Mouse (Mus musculus) intestine, embryonic 14.5 days (tissue): ENCODE results near the gene Bcas1. TPM values are rescaled to one million over a fixed set of nuclear protein-coding genes. Genes with fewer than 3 reads are reported as not detected.

Experiments
- ATAC-seq: fragments of 200-750 bp; cut with Nextera tagmentation; replicated peaks from 2 replicates; pipeline ENCODE4 v1.8.0; 2017; ENCODE audit warnings: low read depth, moderate number of reproducible peaks, moderate TSS enrichment, moderate library complexity; ENCODE audit not compliant: low FRiP score, low TSS enrichment
- DNase-seq: peaks from one replicate; pipeline ENCODE4 v3.0.0-alpha.2; 2018; ENCODE audit warnings: low spot score
- H3K27ac ChIP-seq: fragments of 300-500 bp; sonication (generic); 2 replicates; pipeline ENCODE4 v1.5.1; 2014; ENCODE audit warnings: low read depth, mild to moderate bottlenecking, control low read depth
- H3K27me3 ChIP-seq: fragments of 300-500 bp; sonication (generic); replicated peaks from 2 replicates; pipeline ENCODE4 v1.6.1; 2014; ENCODE audit warnings: low read length, control low read depth; ENCODE audit not compliant: control insufficient read depth, insufficient read depth
- H3K36me3 ChIP-seq: fragments of 300-500 bp; sonication (generic); 2 replicates; pipeline ENCODE4 v1.6.1; 2014; ENCODE audit warnings: low read length, control low read depth; ENCODE audit not compliant: control insufficient read depth, insufficient read depth
- H3K4me1 ChIP-seq: fragments of 300-500 bp; sonication (generic); replicated peaks from 2 replicates; pipeline ENCODE4 v1.6.1; 2014; ENCODE audit warnings: low read length, control low read depth, mixed read lengths; ENCODE audit not compliant: control insufficient read depth, insufficient read depth
- H3K4me2 ChIP-seq: fragments of 300-500 bp; sonication (generic); 2 replicates; pipeline ENCODE4 v1.6.1; 2014; ENCODE audit warnings: low read length
- H3K4me3 ChIP-seq: fragments of 300-500 bp; sonication (generic); 2 replicates; pipeline ENCODE4 v1.5.1; 2014; ENCODE audit warnings: low read depth, low read length, control low read depth, mixed read lengths
- H3K9ac ChIP-seq: fragments of 300-500 bp; sonication (generic); 2 replicates; pipeline ENCODE4 v1.6.1; 2014; ENCODE audit warnings: mild to moderate bottlenecking, low read length
- H3K9me3 ChIP-seq: fragments of 300-500 bp; sonication (generic); 2 replicates; pipeline ENCODE4 v1.6.1; 2016; ENCODE audit warnings: low read length, control low read depth; ENCODE audit not compliant: control insufficient read depth
- WGBS: fragments of 180-500 bp; shearing (Covaris S2); extraction: QIAGEN DNeasy Blood & Tissue Kit; methylation state at CpG from one replicate; pipeline ENCODE4 v1.1.7; 2014; 5-methylcytosine and 5-hydroxymethylcytosine counted together
- polyA plus RNA-seq: library from polyadenylated mRNA; unstranded; fragments of >200 nt; fragmentation: Nextera tagmentation; extraction: Ambion mirVana; gene quantifications from 2 replicates; pipeline ENCODE4 v1.2.1, GENCODE M21; 2014

Gene Bcas1
- polyA plus RNA-seq, 1 experiment from 2014 or later = 1.8 TPM

DNA sequence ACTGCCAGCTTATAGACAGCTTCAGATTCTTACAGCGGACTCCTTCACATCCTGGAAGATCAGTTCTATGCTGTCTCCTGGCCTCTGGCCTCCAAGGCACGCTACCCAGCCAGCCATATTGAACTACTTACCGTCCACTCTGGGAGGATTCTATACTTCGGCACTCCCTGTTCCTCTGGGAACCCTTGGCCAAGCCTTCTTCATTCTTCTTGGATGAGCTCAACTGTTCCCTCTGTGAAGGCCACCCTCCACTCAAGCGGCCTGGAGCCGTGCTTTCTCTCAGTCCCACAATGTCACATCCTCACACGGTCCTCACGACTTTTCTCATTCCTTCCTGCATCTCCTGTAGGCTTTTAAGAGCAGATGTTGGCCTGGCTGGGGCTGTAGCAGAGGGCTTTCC, 86.5 kb downstream of the Bcas1 start:
- ATAC-seq (no peak), DNase-seq (no peak)
- Histone ChIP-seq H3K27ac (no peak overlapping the region), H3K4me2 (no peak overlapping the region), H3K36me3 (no peaks in the 10 kb centered on the region), H3K4me3 (no peak overlapping the region), H3K9me3 (no peaks in the 10 kb centered on the region), H3K9ac (no peak overlapping the region), H3K27me3 (no peaks in the 10 kb centered on the region), H3K4me1 (peaks cover 29% of the 10 kb centered on the region)
- 77% methylated on average over 8 of the region's 8 CpGs for whole genome bisulfite sequencing

DNA sequence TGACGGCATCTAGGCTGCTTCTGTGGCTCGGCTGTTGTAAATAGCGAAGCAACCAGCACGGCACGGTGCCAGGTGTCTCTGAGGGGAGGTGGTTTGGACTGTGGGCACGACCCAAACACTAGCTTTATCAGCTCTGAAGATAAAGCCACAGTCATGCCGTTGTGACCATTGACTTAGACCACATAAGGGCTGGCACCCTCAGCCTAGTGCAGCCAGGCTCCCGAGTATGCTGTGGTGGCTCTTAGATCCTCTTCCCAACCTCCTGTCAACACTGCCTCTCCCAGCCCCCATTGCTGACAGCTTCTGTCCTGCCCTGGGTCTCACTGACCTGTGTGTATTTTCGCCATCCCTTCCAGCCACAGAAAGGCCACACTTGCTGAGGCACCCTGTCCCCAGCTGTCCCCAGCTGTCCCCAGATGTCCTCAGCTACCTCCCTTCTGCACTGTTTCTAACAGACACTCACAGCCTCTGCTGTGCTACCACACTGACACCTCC, 91.3 kb downstream of the Bcas1 start:
- ATAC-seq = no peak
- no peaks in the 10 kb centered on the region for H3K9me3 ChIP-seq
- 71% methylated on average over 9 of the region's 9 CpGs for WGBS

DNA sequence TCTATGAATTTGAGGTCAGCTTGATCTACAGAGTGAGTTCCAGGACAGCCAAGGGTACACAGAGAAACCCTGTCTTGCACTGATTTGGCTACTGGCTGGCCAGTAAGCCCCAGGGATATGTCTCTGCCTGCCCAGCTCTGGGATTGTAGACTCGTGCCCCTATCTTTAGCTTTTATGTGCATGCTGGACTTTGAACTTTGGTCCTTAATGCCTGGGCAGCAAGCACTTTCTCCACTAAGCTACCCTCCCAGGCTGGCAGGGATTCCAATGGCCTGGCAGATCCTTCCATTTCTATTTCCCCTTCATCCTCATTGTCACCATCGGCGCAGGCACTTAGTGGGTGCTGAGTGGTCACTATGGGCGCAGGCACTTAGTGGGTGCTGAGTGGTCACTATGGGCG, 92.5 kb downstream of the Bcas1 start:
- ATAC-seq = no peak
- 88% methylated on average over 5 of the region's 5 CpGs for WGBS
- H3K4me1 ChIP-seq = peaks cover 3% of the 10 kb centered on the region; the same call in 1 of the 2 replicates

More for the DNA sequence above, 91.3 kb downstream of the Bcas1 start:
- Histone ChIP-seq H3K4me1 (no peaks in the 10 kb centered on the region), H3K27me3 (no peaks in the 10 kb centered on the region), H3K27ac (no peak overlapping the region), H3K4me3 (no peak overlapping the region), H3K36me3 (no peaks in the 10 kb centered on the region), H3K4me2 (no peak overlapping the region), H3K9ac (no peak overlapping the region)
- no peak for DNase-seq

DNA sequence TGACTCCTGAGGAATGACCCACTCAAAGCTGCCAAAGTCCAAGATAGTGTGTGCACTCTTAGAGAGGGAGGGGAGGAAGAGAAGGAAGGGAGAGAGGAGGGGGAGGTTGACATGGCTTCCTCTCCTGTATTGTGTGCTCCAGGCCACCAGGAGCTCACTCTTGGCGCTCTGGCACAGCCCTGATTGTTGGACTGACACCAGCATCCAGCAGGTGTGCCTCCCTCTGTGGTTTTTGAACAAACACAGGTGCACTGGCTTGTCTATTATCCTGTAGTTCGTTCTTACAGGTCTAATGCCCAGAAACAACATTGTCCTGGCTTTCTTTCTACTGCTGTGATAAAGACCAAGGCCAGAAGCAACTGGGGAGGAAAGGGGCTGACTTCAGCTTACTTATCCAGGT, 95.8 kb downstream of the Bcas1 start:
- Histone ChIP-seq H3K27ac (no peak overlapping the region), H3K9ac (no peak overlapping the region), H3K4me2 (no peak overlapping the region), H3K36me3 (no peaks in the 10 kb centered on the region), H3K9me3 (no peaks in the 10 kb centered on the region), H3K4me3 (no peak overlapping the region), H3K4me1 (peaks cover 3% of the 10 kb centered on the region; the same call in 1 of the 2 replicates), H3K27me3 (no peaks in the 10 kb centered on the region)
- no peak for ATAC-seq
- WGBS = 64% methylated on average over 2 of the region's 2 CpGs
- DNase-seq = no peak

More for the DNA sequence above, 92.5 kb downstream of the Bcas1 start:
- H3K9me3 ChIP-seq = no peaks in the 10 kb centered on the region
- H3K36me3 ChIP-seq = no peaks in the 10 kb centered on the region
- no peak overlapping the region for H3K27ac ChIP-seq
- no peak for DNase-seq
- no peak overlapping the region for H3K4me3 ChIP-seq
- H3K27me3 ChIP-seq = no peaks in the 10 kb centered on the region
- H3K4me2 ChIP-seq = no peak overlapping the region
- H3K9ac ChIP-seq = no peak overlapping the region

DNA sequence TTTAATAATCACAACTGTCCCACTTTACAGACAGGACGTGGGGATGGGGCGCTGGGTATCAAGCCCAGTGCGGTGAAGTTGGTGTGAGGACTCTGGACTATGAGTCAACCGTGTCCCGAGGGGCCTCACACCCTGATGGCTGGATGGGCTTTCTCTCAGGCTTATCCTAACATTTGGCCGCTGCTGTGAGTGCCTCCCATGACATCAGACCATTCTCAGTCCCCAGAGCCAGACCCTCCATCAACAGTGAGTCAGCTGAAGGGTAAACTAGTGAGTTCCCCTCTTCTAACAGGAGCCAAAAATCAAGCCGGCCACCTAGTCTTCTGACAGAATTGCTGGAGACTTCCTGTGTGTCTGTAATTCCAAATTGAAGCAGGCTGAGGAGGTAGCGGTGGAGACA, 97.2 kb downstream of the Bcas1 start:
- no peak overlapping the region for H3K9ac ChIP-seq
- no peak overlapping the region for H3K4me3 ChIP-seq
- DNase-seq = peak; percentile 57
- peak; percentile 59 for ATAC-seq
- 40% methylated on average over 8 of the region's 8 CpGs for WGBS
- H3K9me3 ChIP-seq = no peaks in the 10 kb centered on the region
- no peaks in the 10 kb centered on the region for H3K27me3 ChIP-seq
- peaks cover 3% of the 10 kb centered on the region; the same call in 1 of the 2 replicates for H3K4me1 ChIP-seq
- peak overlapping the region; percentile 64; the same call in 1 of the 2 replicates for H3K27ac ChIP-seq
- H3K4me2 ChIP-seq = no peak overlapping the region
- H3K36me3 ChIP-seq = no peaks in the 10 kb centered on the region

DNA sequence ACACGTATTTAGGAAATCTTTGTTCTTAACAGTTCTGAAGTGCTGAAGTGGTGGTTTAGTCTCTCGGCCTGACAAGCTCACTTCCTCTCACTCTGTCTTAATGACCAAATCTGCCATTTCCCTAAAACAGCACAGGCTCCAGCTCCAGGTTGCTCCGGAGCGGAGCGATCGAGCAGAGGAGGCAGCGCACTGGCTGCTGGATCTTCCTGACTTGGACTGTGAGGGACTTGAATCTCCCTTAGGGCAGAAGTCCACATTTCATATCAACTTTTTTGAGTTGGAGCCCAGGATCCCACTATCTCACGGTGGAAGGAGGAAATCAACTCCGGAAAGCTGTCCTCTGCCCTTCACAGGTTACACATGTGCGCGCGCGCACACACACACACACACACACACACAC, 97.7 kb downstream of the Bcas1 start:
- no peaks in the 10 kb centered on the region for H3K27me3 ChIP-seq
- H3K9ac ChIP-seq = no peak overlapping the region
- DNase-seq (no peak), ATAC-seq (no peak)
- H3K4me3 ChIP-seq = no peak overlapping the region
- 73% methylated on average over 13 of the region's 13 CpGs for WGBS
- H3K36me3 ChIP-seq = no peaks in the 10 kb centered on the region
- H3K4me1 ChIP-seq = peaks cover 3% of the 10 kb centered on the region; the same call in 1 of the 2 replicates
- no peaks in the 10 kb centered on the region for H3K9me3 ChIP-seq
- no peak overlapping the region for H3K4me2 ChIP-seq
- H3K27ac ChIP-seq = 0 out of 2 replicates have a peak overlapping the region, but pooled peaks have one; percentile 7

DNA sequence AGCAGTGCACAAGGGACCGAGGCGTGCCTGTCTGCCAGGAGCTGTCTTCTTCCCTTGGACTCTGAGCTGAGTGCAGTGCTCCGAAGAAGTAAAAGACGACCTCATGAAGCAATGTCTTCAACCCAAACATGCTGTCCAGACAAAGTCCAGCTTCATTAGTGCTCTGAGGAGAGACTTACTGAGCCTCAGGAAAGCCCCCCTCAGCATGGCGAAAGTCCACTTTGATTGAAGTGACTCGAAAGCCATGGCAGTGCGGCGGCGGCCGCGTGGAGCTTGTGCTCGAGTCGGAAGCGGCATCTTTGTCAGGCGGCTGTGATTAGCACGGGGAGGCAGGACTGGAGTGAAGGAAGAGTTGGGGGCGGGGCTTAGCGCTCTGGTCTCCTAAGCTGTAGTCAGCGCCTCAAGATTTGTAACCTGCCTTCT, 103.7 kb downstream of the Bcas1 start:
- no peaks in the 10 kb centered on the region for H3K36me3 ChIP-seq
- H3K9me3 ChIP-seq = no peaks in the 10 kb centered on the region
- DNase-seq (peak; percentile 84), ATAC-seq (peak; percentile 70)
- peak overlapping the region; percentile 38 for H3K4me3 ChIP-seq
- peak overlapping the region; percentile 48 for H3K9ac ChIP-seq
- 4% methylated on average over 19 of the region's 19 CpGs for WGBS
- peaks cover 26% of the 10 kb centered on the region for H3K4me1 ChIP-seq
- no peak overlapping the region for H3K27ac ChIP-seq
- H3K27me3 ChIP-seq = no peaks in the 10 kb centered on the region
- peak overlapping the region; percentile 58 for H3K4me2 ChIP-seq

DNA sequence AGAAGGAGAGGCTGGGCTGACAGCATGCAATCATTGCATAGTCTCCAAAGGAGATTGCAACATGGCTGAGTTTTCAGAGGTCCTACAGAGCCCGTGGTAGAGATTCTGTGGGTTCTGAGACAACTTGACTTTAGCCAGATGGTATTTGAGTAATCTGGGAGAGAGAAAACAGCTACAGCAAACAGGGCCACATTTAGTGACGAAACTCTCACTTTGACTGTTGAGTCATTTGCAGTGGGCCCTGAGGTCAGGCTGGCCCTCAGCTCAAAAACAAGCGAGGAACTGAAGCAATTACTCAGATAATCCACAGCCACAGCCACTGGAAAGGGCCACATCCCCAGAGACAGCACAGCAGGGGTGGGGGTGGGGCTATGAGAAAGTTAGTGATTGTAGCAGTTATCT, 105.6 kb downstream of the Bcas1 start:
- H3K9me3 ChIP-seq = no peaks in the 10 kb centered on the region
- no peak overlapping the region for H3K9ac ChIP-seq
- H3K27me3 ChIP-seq = no peaks in the 10 kb centered on the region
- no peak overlapping the region for H3K4me2 ChIP-seq
- peaks cover 26% of the 10 kb centered on the region for H3K4me1 ChIP-seq
- no peak overlapping the region for H3K27ac ChIP-seq
- DNase-seq (no peak), ATAC-seq (no peak)
- WGBS = 37% methylated on average over 3 of the region's 3 CpGs
- no peaks in the 10 kb centered on the region for H3K36me3 ChIP-seq
- H3K4me3 ChIP-seq = no peak overlapping the region

DNA sequence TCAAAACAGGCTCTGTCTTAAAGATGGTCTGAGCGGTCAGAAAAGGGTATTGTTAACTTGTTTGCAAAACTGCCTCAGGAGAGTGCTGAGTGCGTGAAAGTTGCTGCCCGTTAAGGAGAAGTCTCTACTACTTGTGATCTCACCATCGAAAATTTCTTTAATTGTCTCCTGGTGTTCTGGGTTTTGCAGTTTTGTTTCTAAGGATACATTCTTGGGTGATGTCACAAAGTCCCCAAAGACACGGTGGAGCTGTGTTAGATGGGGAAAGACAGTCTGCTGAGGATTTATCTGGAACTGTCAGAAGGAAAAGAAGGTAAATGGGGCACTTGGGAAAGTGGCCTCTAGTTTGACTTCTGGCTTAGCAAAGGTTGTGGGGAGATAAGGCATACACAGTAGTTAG, 106.1 kb downstream of the Bcas1 start:
- 52% methylated on average over 5 of the region's 5 CpGs for WGBS
- H3K9me3 ChIP-seq = no peaks in the 10 kb centered on the region
- no peak for ATAC-seq
- DNase-seq = no peak
- no peaks in the 10 kb centered on the region for H3K27me3 ChIP-seq
- no peak overlapping the region for H3K27ac ChIP-seq
- H3K4me3 ChIP-seq = no peak overlapping the region
- peaks cover 26% of the 10 kb centered on the region for H3K4me1 ChIP-seq
- no peak overlapping the region for H3K4me2 ChIP-seq
- H3K36me3 ChIP-seq = no peaks in the 10 kb centered on the region
- no peak overlapping the region for H3K9ac ChIP-seq
